Mouse (Mus musculus) bone marrow, adult 2 months (tissue): ENCODE results near the gene Snap29.

ENCODE experiments used
- CTCF ChIP-seq: fragments of 200-500 bp; IDR thresholded peaks from 2 replicates; pipeline ENCODE4 v1.5.1; 2011; ENCODE audit warnings: low read length, control low read depth; ENCODE audit not compliant: control insufficient read depth, insufficient read depth
- POLR2A ChIP-seq: fragments of 200-500 bp; IDR thresholded peaks from 2 replicates; pipeline ENCODE4 v1.6.1; 2011; ENCODE audit warnings: low read depth, mild to moderate bottlenecking, control low read depth, low read length, borderline replicate concordance; ENCODE audit not compliant: control insufficient read depth

DNA sequence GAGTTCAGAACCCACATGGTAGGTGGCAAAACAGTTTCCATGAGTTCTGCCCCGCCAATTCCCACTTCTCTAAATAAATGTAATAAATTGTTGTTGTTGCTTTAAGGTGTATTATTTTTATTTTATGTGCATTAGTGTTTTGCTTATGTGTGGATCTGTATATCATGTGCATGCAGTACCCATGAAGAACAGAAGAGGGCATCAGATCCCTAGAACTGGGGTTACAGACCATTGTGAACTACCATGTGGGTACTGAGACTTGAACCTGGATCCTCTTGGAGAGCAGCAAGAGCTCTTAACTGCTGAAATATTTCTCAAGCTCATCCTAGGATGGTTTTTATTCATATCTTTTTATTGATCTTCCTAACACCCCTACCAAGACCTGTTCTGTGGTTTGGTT is 2.9 kb upstream of the Snap29 start:
- TF ChIP-seq CTCF (0 out of 2 replicates have a peak, but pooled peaks have one; percentile 21), POLR2A (no peak)
